Mouse (Mus musculus) kidney, embryonic 16.5 days (tissue): ENCODE results near the gene Tia1. TPM values are rescaled to one million over a fixed set of nuclear protein-coding genes. Genes with fewer than 3 reads are reported as not detected.

Experiments used
- ATAC-seq: fragments of 200-750 bp; cut with Nextera tagmentation; 2 replicates; pipeline ENCODE4 v1.8.0; 2017; ENCODE audit warnings: moderate TSS enrichment; ENCODE audit not compliant: low FRiP score, low TSS enrichment
- H3K27ac ChIP-seq: fragments of 300-500 bp; sonication (generic); 2 replicates; pipeline ENCODE4 v1.5.1; 2014; ENCODE audit warnings: low read length
- H3K27me3 ChIP-seq: fragments of 300-500 bp; sonication (generic); 2 replicates; pipeline ENCODE4 v1.6.1; 2014; ENCODE audit warnings: low read length, control low read depth, mixed read lengths; ENCODE audit not compliant: insufficient read depth
- H3K36me3 ChIP-seq: fragments of 300-500 bp; sonication (generic); 2 replicates; pipeline ENCODE4 v1.6.1; 2014; ENCODE audit warnings: low read length, control low read depth, mixed read lengths; ENCODE audit not compliant: insufficient read depth
- H3K4me1 ChIP-seq: fragments of 300-500 bp; sonication (generic); 2 replicates; pipeline ENCODE4 v1.6.1; 2014; ENCODE audit warnings: low read length, control low read depth, mixed read lengths; ENCODE audit not compliant: insufficient read depth
- H3K4me2 ChIP-seq: fragments of 300-500 bp; sonication (generic); replicated peaks from 2 replicates; pipeline ENCODE4 v1.6.1; 2014; ENCODE audit warnings: low read depth, low read length
- H3K4me3 ChIP-seq: fragments of 300-500 bp; sonication (generic); 2 replicates; pipeline ENCODE4 v1.5.1; 2014; ENCODE audit warnings: mild to moderate bottlenecking, low read length
- H3K9ac ChIP-seq: fragments of 300-500 bp; sonication (generic); replicated peaks from 2 replicates; pipeline ENCODE4 v1.6.1; 2014; ENCODE audit warnings: low read length
- H3K9me3 ChIP-seq: fragments of 300-500 bp; sonication (generic); 2 replicates; pipeline ENCODE4 v1.6.1; 2016; ENCODE audit warnings: low read length, control low read depth
- WGBS: fragments of 180-500 bp; shearing (Covaris S2); extraction: QIAGEN DNeasy Blood & Tissue Kit; methylation state at CpG from one replicate; pipeline ENCODE4 v1.1.7; 2014; 5-methylcytosine and 5-hydroxymethylcytosine counted together
- polyA plus RNA-seq: library from polyadenylated mRNA; unstranded; fragments of >200 nt; fragmentation: Nextera tagmentation; extraction: Ambion mirVana; gene quantifications from 2 replicates; pipeline ENCODE4 v1.2.1, GENCODE M21; 2015

The Tia1 gene
- polyA plus RNA-seq = 187 and 221 TPM in 2 replicates

DNA sequence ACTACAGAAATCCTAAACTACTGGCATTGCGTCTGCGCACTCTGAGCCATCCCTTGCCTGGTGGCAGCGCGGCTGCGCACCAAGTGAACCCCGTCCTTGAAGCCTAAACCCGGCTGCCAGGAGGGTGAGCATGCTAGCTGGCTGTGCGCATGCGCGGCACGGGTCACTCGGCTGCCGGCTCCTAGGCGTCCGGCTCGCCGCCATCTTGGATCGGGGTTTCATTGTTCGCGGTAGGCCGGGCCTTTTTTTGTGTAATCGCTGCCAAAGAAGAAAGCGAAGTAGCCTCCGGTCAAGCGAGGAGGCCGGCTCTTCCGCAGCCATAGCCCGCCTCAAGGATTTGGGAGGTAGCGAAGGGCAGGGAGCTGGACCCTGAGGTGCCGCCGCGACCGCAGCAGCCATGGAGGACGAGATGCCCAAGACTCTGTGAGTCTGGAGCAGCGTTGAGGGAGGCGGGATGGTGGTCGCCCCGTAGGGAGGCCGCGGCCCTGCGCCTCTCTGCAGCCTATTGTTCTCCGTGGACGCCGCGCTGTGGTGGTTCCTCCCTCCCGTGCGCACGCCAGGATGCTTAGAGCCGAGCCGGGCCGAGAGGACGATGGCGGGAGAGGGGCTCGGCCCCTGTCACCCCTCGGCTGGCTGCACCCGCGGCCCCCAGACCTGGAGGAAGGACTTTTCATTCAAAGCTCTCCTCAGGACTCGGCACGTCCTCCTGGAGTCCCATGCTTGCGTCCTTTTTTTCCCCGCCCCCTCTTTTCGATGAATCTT is at the start of gene Tia1:
Gene Tia1, plus strand, starts transcription at position 120 of the 762 bp plus-strand sequence.
- peak; percentile 97 for ATAC-seq
- peak within 1 kb of the TSS; percentile 93 for H3K4me3 ChIP-seq
- H3K4me2 ChIP-seq = peak within 1 kb of the TSS; percentile 67
- peaks cover 14% of the 10 kb centered on the region for H3K4me1 ChIP-seq
- no peaks in the 10 kb centered on the region for H3K27me3 ChIP-seq
- peak within 1 kb of the TSS; percentile 100 for H3K27ac ChIP-seq
- peak within 1 kb of the TSS; percentile 99 for H3K9ac ChIP-seq
- under 1% methylated on average over 62 of the region's 62 CpGs for WGBS
- 0 out of 2 replicates have a peak, but pooled peaks cover 7% of the 10 kb centered on the region for H3K36me3 ChIP-seq
- H3K9me3 ChIP-seq = no peaks in the 10 kb centered on the region

DNA sequence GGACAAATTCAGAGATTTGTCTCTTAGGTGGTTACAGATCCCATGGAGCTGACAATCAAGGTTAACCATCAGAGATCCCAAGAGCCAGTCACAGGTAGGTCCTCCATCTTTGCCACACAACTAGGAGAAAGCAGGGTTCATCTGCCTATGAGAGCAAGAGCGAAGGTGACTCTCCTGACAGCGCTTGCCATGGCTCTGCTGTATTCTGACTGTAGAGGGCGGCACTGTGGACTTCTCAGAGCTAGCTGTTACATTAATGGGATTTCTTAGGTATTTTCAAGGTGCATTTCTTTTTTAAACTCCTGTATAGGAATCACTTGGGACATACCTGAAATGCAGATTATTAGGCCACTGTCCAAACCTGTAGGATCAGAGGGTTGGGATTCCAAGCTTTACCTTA is 49.1 kb upstream of the Tia1 start:
- whole genome bisulfite sequencing = 77% methylated on average over 3 of the region's 3 CpGs
- H3K4me3 ChIP-seq = no peak overlapping the region
- no peaks in the 10 kb centered on the region for H3K36me3 ChIP-seq
- H3K4me1 ChIP-seq = no peaks in the 10 kb centered on the region
- H3K9me3 ChIP-seq = no peaks in the 10 kb centered on the region
- no peaks in the 10 kb centered on the region for H3K27me3 ChIP-seq
- H3K27ac ChIP-seq = no peak overlapping the region
- no peak overlapping the region for H3K4me2 ChIP-seq
- no peak for ATAC-seq
- no peak overlapping the region for H3K9ac ChIP-seq

DNA sequence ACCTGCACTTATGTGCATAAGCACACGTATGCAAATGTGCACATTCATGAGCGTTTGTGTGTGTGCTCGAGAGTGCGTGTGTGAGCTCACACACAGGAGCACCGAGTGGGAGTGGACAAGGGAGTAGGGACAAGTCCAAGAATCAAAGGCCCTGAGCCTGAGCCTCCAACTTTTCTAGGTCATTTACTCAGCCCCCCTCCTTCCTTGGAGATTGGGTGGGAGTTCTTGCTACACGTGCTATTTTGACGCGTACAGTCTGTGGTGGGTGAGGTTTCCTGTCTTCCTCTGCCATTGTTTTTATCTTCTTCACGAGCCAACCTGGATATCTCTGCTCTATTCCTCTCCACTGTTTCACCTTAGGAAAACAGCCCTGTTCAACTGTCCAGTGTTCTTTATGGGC is 47.1 kb upstream of the Tia1 start:
- Histone ChIP-seq H3K4me3 (no peak overlapping the region), H3K4me1 (no peaks in the 10 kb centered on the region), H3K4me2 (no peak overlapping the region), H3K27ac (no peak overlapping the region), H3K9me3 (no peaks in the 10 kb centered on the region), H3K27me3 (no peaks in the 10 kb centered on the region), H3K36me3 (no peaks in the 10 kb centered on the region), H3K9ac (no peak overlapping the region)
- WGBS = 50% methylated on average over 9 of the region's 9 CpGs
- no peak for ATAC-seq

DNA sequence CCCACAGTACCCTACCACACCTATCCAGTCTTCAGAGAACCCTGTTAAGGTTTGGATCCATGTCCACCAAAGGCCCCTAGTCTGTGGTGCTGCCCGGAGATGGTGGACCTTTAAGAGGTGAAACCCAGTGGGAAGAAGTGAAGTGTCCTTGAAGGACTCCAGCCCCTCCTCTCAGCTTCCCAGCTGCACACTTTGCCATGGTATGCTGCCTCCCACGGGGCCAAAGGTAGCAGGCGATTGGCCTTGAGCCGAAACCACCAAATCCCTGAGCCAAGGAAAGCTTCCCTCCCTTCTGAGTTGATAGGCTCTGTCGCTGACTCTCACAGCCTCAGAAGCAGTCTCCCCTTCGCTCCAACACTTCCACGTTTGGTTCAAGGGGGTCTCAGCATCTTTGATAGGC is 43.3 kb upstream of the Tia1 start:
- Histone ChIP-seq H3K36me3 (no peaks in the 10 kb centered on the region), H3K4me2 (no peak overlapping the region), H3K4me1 (no peaks in the 10 kb centered on the region), H3K9me3 (no peaks in the 10 kb centered on the region), H3K9ac (no peak overlapping the region), H3K27ac (no peak overlapping the region), H3K4me3 (no peak overlapping the region), H3K27me3 (no peaks in the 10 kb centered on the region)
- ATAC-seq = no peak
- WGBS = 52% methylated on average over 7 of the region's 7 CpGs

DNA sequence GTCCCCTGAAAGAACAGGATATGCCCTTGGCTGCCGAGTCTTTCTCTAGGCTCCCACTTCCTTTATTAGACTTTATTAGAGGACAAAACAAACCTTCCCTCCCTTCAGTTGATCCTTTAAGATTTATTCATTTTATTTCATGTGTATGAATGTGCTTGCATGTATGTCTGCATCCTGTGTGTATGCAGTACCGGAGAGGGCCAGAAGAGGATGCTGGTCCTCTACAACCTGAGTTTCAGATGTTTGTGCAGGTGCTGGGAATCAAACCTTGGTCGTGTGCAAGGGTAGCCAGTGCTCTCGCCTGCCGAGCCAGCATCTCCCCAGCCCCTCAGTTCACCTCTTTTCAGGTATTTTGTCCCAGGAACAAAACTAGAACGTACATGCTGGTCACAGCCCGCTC is 42.6 kb upstream of the Tia1 start:
- no peak for ATAC-seq
- H3K4me1 ChIP-seq = peaks cover 4% of the 10 kb centered on the region
- H3K27ac ChIP-seq = no peak overlapping the region
- WGBS = 88% methylated on average over 7 of the region's 7 CpGs
- no peaks in the 10 kb centered on the region for H3K27me3 ChIP-seq
- no peaks in the 10 kb centered on the region for H3K36me3 ChIP-seq
- no peak overlapping the region for H3K9ac ChIP-seq
- no peak overlapping the region for H3K4me2 ChIP-seq
- no peak overlapping the region for H3K4me3 ChIP-seq
- H3K9me3 ChIP-seq = no peaks in the 10 kb centered on the region

DNA sequence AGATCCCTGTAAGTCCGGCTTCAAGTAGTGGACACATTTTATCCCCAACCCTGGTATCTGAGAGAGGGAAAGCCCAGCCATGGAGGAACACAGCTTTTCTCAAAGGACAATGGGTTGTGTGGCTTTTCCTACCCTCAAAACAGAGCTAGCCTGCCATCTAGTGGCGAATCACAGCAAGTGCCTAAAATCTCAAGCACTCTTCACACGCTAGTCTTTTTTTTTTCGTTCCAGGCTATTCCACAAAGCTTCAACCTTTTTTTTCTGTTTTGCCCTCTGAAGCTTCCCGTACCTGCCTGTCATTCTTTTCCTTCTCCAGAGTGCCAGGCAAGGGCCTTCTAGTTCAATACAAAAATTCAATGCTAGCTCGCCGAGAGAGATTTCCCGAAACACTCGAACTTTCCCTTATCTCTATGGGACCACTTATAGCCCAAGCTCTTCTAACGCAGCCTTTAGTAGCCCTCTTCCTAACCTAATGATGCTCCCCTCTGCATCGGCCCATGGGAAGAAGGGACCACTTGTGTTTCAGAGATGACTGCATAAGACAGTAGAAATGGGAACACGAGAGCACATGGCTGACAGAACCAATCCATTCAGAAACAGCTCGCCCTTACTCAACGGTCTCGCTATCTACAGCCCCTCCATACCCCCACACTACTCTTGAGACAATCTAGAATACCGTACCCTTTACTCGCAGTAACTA is 39.4 kb upstream of the Tia1 start:
- Histone ChIP-seq H3K9me3 (no peaks in the 10 kb centered on the region), H3K9ac (peak overlapping the region; percentile 73), H3K27me3 (no peaks in the 10 kb centered on the region), H3K4me1 (peaks cover 8% of the 10 kb centered on the region), H3K27ac (no peak overlapping the region), H3K4me3 (peak overlapping the region; percentile 73), H3K4me2 (peak overlapping the region; percentile 95), H3K36me3 (peaks cover 12% of the 10 kb centered on the region; the same call in 1 of the 2 replicates)
- 1% methylated on average over 17 of the region's 17 CpGs for WGBS
- ATAC-seq = peak; percentile 60

DNA sequence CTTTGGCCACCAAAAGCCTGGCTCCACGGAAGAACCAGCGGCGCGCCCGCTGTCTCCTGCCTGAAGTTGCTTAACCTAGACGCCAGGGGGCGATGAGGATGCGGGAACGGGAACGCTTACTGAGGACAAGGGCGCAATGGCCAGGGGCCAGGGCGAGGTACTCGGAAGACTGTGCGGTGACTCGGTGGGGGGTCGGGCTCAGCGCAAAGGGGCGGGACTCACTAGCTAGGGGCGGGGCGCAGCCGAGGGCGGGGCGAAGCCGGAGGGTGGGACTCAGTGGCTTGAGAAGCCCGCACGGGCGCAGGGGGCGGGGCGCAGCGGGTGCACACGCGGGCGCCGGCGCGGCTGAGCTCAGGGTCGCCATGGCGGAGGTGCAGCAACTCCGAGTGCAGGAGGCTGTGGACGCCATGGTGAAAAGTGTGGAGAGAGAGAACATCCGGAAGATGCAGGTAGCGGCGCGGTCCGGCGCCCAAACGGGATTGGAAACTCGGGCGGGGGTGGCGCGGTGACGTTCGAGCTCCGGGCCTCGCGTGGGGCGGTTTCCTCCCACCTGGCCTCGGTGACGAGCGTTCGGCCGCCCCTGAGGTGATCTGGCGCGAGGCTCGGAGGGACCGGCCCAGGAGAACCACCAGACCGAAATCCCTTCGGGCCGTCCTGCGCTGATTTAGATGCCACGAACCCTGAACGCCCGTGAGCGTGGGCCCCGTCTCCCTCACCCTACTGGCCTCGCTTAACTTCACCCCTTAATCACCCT is 38.5 kb upstream of the Tia1 start, which contains the start of gene Fam136a:
Gene Fam136a, plus strand, starts transcription at position 276 of the 754 bp plus-strand sequence.
- H3K4me2 ChIP-seq = peak within 1 kb of the TSS; percentile 95
- no peaks in the 10 kb centered on the region for H3K9me3 ChIP-seq
- no peaks in the 10 kb centered on the region for H3K27me3 ChIP-seq
- peak within 1 kb of the TSS; percentile 88 for H3K9ac ChIP-seq
- peak within 1 kb of the TSS; percentile 73 for H3K4me3 ChIP-seq
- peaks cover 12% of the 10 kb centered on the region; the same call in 1 of the 2 replicates for H3K36me3 ChIP-seq
- H3K4me1 ChIP-seq = peaks cover 11% of the 10 kb centered on the region
- H3K27ac ChIP-seq = peak within 1 kb of the TSS; percentile 73
- ATAC-seq = peak; percentile 97
- whole genome bisulfite sequencing = under 1% methylated on average over 66 of the region's 76 CpGs

DNA sequence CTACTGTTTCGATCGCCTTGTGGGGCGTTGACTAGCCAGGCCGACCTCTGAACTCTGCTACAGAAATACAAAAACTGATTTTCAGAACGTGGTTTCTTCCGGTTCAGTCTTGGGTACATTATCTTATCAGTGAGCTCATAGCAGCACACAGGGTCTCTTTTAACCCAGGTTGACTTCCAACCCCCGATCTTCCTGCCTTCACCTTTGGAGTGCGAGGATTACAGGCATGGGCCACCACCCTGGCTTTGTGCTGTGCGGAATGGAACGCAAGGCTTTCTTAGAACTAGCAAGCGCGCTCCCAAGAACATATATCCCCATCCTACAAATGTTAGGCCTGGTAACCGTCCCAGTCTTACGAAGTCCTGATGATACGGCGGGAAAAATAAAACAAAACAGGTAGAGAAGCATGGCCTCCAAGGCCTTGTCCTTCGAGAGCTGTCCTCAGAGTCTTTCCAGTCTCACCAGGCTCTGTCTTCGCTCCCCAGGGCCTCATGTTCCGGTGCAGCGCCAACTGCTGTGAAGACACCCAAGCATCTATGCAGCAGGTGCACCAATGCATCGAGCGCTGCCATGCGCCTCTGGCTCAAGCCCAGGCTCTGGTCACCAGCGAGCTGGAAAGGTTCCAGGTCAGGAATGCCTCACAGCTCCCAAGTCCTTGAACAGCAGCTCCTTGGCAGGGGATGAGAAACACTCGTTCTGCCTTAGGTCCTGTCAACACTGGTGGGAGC is 37.7 kb upstream of the Tia1 start:
- H3K4me2 ChIP-seq = peak overlapping the region; percentile 95
- peaks cover 12% of the 10 kb centered on the region; the same call in 1 of the 2 replicates for H3K36me3 ChIP-seq
- H3K27me3 ChIP-seq = no peaks in the 10 kb centered on the region
- H3K4me3 ChIP-seq = peak overlapping the region; percentile 73
- H3K9ac ChIP-seq = peak overlapping the region; percentile 88
- WGBS = 39% methylated on average over 25 of the region's 25 CpGs
- peak overlapping the region; percentile 73 for H3K27ac ChIP-seq
- no peak; the same call in 1 of the 2 replicates for ATAC-seq
- peaks cover 16% of the 10 kb centered on the region for H3K4me1 ChIP-seq
- no peaks in the 10 kb centered on the region for H3K9me3 ChIP-seq

DNA sequence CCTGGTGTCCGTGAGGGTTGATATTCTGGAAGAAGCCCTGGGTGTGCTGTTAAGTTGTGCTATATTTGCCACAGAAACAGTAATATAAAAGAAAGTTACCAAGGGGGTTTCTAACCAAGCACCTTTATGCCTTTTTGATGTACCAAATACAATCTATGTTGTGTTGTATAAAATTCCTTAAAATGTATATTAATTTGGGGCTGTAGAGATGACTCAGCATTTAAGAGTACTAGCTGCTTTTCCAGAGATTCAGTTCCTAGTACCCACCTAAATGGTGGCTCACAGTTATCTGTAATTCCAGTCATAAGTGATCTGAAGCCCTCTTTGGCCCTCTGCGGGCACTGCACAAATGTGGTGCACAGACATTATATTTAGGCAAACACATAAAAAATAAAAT is 37.2 kb upstream of the Tia1 start:
- ATAC-seq = no peak
- 63% methylated on average over 2 of the region's 2 CpGs for WGBS
- H3K27me3 ChIP-seq = no peaks in the 10 kb centered on the region
- peak overlapping the region; percentile 73; the same call in 1 of the 2 replicates for H3K4me3 ChIP-seq
- peak overlapping the region; percentile 95 for H3K4me2 ChIP-seq
- peaks cover 16% of the 10 kb centered on the region for H3K4me1 ChIP-seq
- peak overlapping the region; percentile 88 for H3K9ac ChIP-seq
- H3K36me3 ChIP-seq = peaks cover 12% of the 10 kb centered on the region; the same call in 1 of the 2 replicates
- H3K27ac ChIP-seq = no peak overlapping the region
- no peaks in the 10 kb centered on the region for H3K9me3 ChIP-seq
